Mouse (Mus musculus): ENCODE measurements at regions not wholly inside any gene's neighbourhood (a gene's known extent, or its start where the extent isn't known, plus 50 kb on each side); places are given as distances from the start of the nearest gene placed in this dataset.

GRCm38 (mm10) chr13:28856472-28856871 is 97.0 kb downstream of the Sox4 start:
- H3K4me3 ChIP-seq (ENCODE audit: low read depth, low read length), result no peak overlapping the region
- H3K36me3 ChIP-seq (replicated peaks; ENCODE audit: control insufficient read depth, insufficient read depth, low read length), result no peaks in the 10 kb centered on the region
- WGBS, result 83% methylated on average over 4 of the region's 4 CpGs
- H3K4me2 ChIP-seq (ENCODE audit: low read depth, low read length), result no peak overlapping the region
- DNase-seq (ENCODE audit: low spot score) (no peak), ATAC-seq (ENCODE audit: insufficient read depth, low read depth) (no peak)
- peaks cover 5% of the 10 kb centered on the region; the same call in 1 of the 2 replicates for H3K4me1 ChIP-seq (ENCODE audit: control insufficient read depth, insufficient read depth)
- H3K9ac ChIP-seq (replicated peaks; ENCODE audit: low read depth, low read length), result no peak overlapping the region
- H3K27me3 ChIP-seq (ENCODE audit: control insufficient read depth, insufficient read depth, low read length), result no peaks in the 10 kb centered on the region
- H3K9me3 ChIP-seq (replicated peaks; ENCODE audit: control insufficient read depth, low read length), result no peaks in the 10 kb centered on the region
- TF ChIP-seq CTCF (IDR thresholded peaks at IDR 0.05; ENCODE audit: low read depth), result no peak
- TF ChIP-seq EP300 (IDR thresholded peaks at IDR 0.05; ENCODE audit: low read depth), result no peak
- no peak overlapping the region for H3K27ac ChIP-seq (ENCODE audit: low read depth)

GRCm38 (mm10) chr13:28854247-28854646 is 99.3 kb downstream of the Sox4 start:
- no peaks in the 10 kb centered on the region for H3K36me3 ChIP-seq (replicated peaks; ENCODE audit: control insufficient read depth, insufficient read depth, low read length)
- no peak overlapping the region for H3K9ac ChIP-seq (replicated peaks; ENCODE audit: low read depth, low read length)
- peaks cover 5% of the 10 kb centered on the region; the same call in 1 of the 2 replicates for H3K4me1 ChIP-seq (ENCODE audit: control insufficient read depth, insufficient read depth)
- no peaks in the 10 kb centered on the region for H3K9me3 ChIP-seq (replicated peaks; ENCODE audit: control insufficient read depth, low read length)
- no peak for DNase-seq (ENCODE audit: low spot score)
- peak; percentile 33; the same call in 1 of the 2 replicates for ATAC-seq (ENCODE audit: insufficient read depth, low read depth)
- H3K27ac ChIP-seq (ENCODE audit: low read depth), result peak overlapping the region; percentile 56
- H3K27me3 ChIP-seq (ENCODE audit: control insufficient read depth, insufficient read depth, low read length), result no peaks in the 10 kb centered on the region
- no peak overlapping the region for H3K4me2 ChIP-seq (ENCODE audit: low read depth, low read length)
- no peak overlapping the region for H3K4me3 ChIP-seq (ENCODE audit: low read depth, low read length)
- 52% methylated on average over 9 of the region's 9 CpGs for WGBS
- TF ChIP-seq CTCF (IDR thresholded peaks at IDR 0.05; ENCODE audit: low read depth) (no peak), EP300 (IDR thresholded peaks at IDR 0.05; ENCODE audit: low read depth) (no peak)

- Histone ChIP-seq H3K4me1 (ENCODE audit: control insufficient read depth, insufficient read depth) (peaks cover 15% of the 10 kb centered on the region), H3K9me3 (replicated peaks; ENCODE audit: control insufficient read depth, low read length) (no peaks in the 10 kb centered on the region), H3K27ac (ENCODE audit: low read depth) (0 out of 2 replicates have a peak overlapping the region, but pooled peaks have one; percentile 34), H3K27me3 (ENCODE audit: control insufficient read depth, insufficient read depth, low read length) (no peaks in the 10 kb centered on the region), H3K4me3 (ENCODE audit: low read depth, low read length) (no peak overlapping the region), H3K9ac (replicated peaks; ENCODE audit: low read depth, low read length) (no peak overlapping the region), H3K36me3 (replicated peaks; ENCODE audit: control insufficient read depth, insufficient read depth, low read length) (no peaks in the 10 kb centered on the region), H3K4me2 (ENCODE audit: low read depth, low read length) (no peak overlapping the region)
- TF ChIP-seq EP300 (IDR thresholded peaks at IDR 0.05; ENCODE audit: low read depth), result no peak
- TF ChIP-seq CTCF (IDR thresholded peaks at IDR 0.05; ENCODE audit: low read depth), result no peak
- DNase-seq (ENCODE audit: low spot score) (peak; percentile 58), ATAC-seq (ENCODE audit: insufficient read depth, low read depth) (peak; percentile 75; the same call in 1 of the 2 replicates)
- 29% methylated on average over 5 of the region's 5 CpGs for WGBS
Measured at GRCm38 (mm10) chr13:28848305-28848704, 105.2 kb downstream of the Sox4 start.

- H3K36me3 ChIP-seq (replicated peaks; ENCODE audit: control insufficient read depth, insufficient read depth, low read length), result no peaks in the 10 kb centered on the region
- peaks cover 15% of the 10 kb centered on the region for H3K4me1 ChIP-seq (ENCODE audit: control insufficient read depth, insufficient read depth)
- H3K4me3 ChIP-seq (ENCODE audit: low read depth, low read length), result no peak overlapping the region
- H3K27me3 ChIP-seq (ENCODE audit: control insufficient read depth, insufficient read depth, low read length), result no peaks in the 10 kb centered on the region
- H3K4me2 ChIP-seq (ENCODE audit: low read depth, low read length), result no peak overlapping the region
- no peak for DNase-seq (ENCODE audit: low spot score)
- no peak overlapping the region for H3K27ac ChIP-seq (ENCODE audit: low read depth)
- no peak overlapping the region for H3K9ac ChIP-seq (replicated peaks; ENCODE audit: low read depth, low read length)
- TF ChIP-seq CTCF (IDR thresholded peaks at IDR 0.05; ENCODE audit: low read depth) (no peak), EP300 (IDR thresholded peaks at IDR 0.05; ENCODE audit: low read depth) (no peak)
- H3K9me3 ChIP-seq (replicated peaks; ENCODE audit: control insufficient read depth, low read length), result no peaks in the 10 kb centered on the region
- 84% methylated on average over 3 of the region's 3 CpGs for WGBS
- no peak for ATAC-seq (ENCODE audit: insufficient read depth, low read depth)
Measured at GRCm38 (mm10) chr13:28847478-28847877, 106.0 kb downstream of the Sox4 start.

- no peak for DNase-seq (ENCODE audit: low spot score)
- H3K27me3 ChIP-seq (ENCODE audit: control insufficient read depth, insufficient read depth, low read length), result no peaks in the 10 kb centered on the region
- no peaks in the 10 kb centered on the region for H3K36me3 ChIP-seq (replicated peaks; ENCODE audit: control insufficient read depth, insufficient read depth, low read length)
- H3K27ac ChIP-seq (ENCODE audit: low read depth), result no peak overlapping the region
- H3K9ac ChIP-seq (replicated peaks; ENCODE audit: low read depth, low read length), result no peak overlapping the region
- no peak overlapping the region for H3K4me2 ChIP-seq (ENCODE audit: low read depth, low read length)
- H3K9me3 ChIP-seq (replicated peaks; ENCODE audit: control insufficient read depth, low read length), result no peaks in the 10 kb centered on the region
- 86% methylated on average over 3 of the region's 3 CpGs for WGBS
- no peak for ATAC-seq (ENCODE audit: insufficient read depth, low read depth)
- H3K4me1 ChIP-seq (ENCODE audit: control insufficient read depth, insufficient read depth), result peaks cover 15% of the 10 kb centered on the region
- no peak for TF ChIP-seq CTCF (IDR thresholded peaks at IDR 0.05; ENCODE audit: low read depth)
- no peak overlapping the region for H3K4me3 ChIP-seq (ENCODE audit: low read depth, low read length)
Measured at GRCm38 (mm10) chr13:28844495-28844894, 109.0 kb downstream of the Sox4 start.

- Histone ChIP-seq H3K9ac (replicated peaks; ENCODE audit: low read depth, low read length) (no peak overlapping the region), H3K4me1 (ENCODE audit: control insufficient read depth, insufficient read depth) (peaks cover 7% of the 10 kb centered on the region), H3K9me3 (replicated peaks; ENCODE audit: control insufficient read depth, low read length) (no peaks in the 10 kb centered on the region), H3K27me3 (ENCODE audit: control insufficient read depth, insufficient read depth, low read length) (no peaks in the 10 kb centered on the region), H3K36me3 (replicated peaks; ENCODE audit: control insufficient read depth, insufficient read depth, low read length) (no peaks in the 10 kb centered on the region), H3K27ac (ENCODE audit: low read depth) (no peak overlapping the region), H3K4me3 (ENCODE audit: low read depth, low read length) (no peak overlapping the region), H3K4me2 (ENCODE audit: low read depth, low read length) (no peak overlapping the region)
- WGBS, result 49% methylated on average over 3 of the region's 3 CpGs
- no peak for TF ChIP-seq CTCF (IDR thresholded peaks at IDR 0.05; ENCODE audit: low read depth)
- TF ChIP-seq EP300 (IDR thresholded peaks at IDR 0.05; ENCODE audit: low read depth), result no peak
- ATAC-seq (ENCODE audit: insufficient read depth, low read depth) (no peak), DNase-seq (ENCODE audit: low spot score) (no peak)
Measured at GRCm38 (mm10) chr13:28842811-28843210, 110.7 kb downstream of the Sox4 start.
